Mouse (Mus musculus): ENCODE data around the gene Arf3. TPM values are rescaled to one million over a fixed set of nuclear protein-coding genes. Genes with fewer than 3 reads are reported as not detected.
"Not testable (repeated sequence)": the region's sequence is repeated elsewhere in the genome, so short reads cannot be mapped to it uniquely, and the experiment has no call there.

The Arf3 gene
- 32.3 and 33.2 TPM in 2 replicates for polyA plus RNA-seq (2014; fragmentation: Nextera tagmentation; extraction: Ambion mirVana)

DNA sequence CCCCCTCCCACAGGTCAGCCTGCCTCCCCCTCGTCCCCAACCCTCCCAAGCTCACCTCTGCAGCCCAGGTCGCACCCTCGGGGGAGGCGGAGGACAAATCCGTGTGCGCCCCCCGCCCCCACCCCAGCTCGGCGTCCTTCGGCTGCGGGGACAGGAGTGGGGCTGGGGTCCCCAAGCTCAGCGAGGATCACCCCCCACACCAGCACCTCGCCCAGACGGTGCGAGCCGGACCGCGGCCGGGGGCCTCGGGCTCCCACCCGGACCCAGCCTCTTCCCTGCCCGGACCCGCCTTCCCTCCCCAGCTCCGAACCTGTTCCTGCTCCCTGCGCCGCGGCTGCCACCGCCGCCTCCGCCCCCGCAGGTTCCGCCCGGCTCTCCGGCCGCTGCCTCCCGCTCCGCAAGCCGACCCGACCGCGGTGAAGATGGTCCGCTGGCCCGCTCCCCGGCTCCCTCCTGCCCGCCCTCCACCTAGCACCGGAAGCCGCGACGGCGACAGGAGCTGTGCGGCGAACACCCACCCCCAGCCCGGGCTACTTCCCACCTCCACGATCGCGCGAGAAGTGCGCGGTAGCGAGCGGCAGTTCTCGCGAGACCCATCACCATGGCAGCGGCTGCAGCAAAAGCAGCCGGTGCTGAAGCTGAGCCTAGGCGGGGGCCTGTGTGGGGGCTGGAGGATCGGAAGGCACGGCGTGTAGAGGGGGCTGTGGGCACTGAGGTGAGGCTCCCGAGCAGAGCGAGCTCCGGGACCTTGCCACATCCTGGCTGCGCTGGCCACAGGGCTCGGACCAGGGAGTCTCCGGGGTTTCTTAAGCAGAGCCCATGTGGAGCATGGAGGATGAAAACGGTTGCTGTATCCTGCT is at the start of gene Arf3:
Arf3 (minus strand) TSS at position 545 of the 860 bp plus-strand sequence.
- no peaks in the 10 kb centered on the region for H3K36me3 ChIP-seq (ENCODE audit: control insufficient read depth, insufficient read depth, low read length)
- peak within 1 kb of the TSS; percentile 75 for H3K4me2 ChIP-seq (replicated peaks; ENCODE audit: low read depth, low read length)
- under 1% methylated on average over 61 of the region's 76 CpGs for WGBS
- H3K9ac ChIP-seq (ENCODE audit: low read depth, low read length), result peak within 1 kb of the TSS; percentile 95
- no peaks in the 10 kb centered on the region for H3K4me1 ChIP-seq (replicated peaks; ENCODE audit: control insufficient read depth, insufficient read depth, low read length)
- H3K9me3 ChIP-seq (ENCODE audit: control insufficient read depth, low read length), result no peaks in the 10 kb centered on the region
- DNase-seq (ENCODE audit: low spot score) (peak; percentile 97), ATAC-seq (ENCODE audit: low FRiP score) (peak; percentile 95)
- H3K27me3 ChIP-seq (ENCODE audit: control insufficient read depth, insufficient read depth, low read length), result peaks cover 9% of the 10 kb centered on the region
- H3K27ac ChIP-seq (ENCODE audit: low read depth, low read length), result peak within 1 kb of the TSS; percentile 88
- H3K4me3 ChIP-seq (ENCODE audit: low read depth, low read length), result peak within 1 kb of the TSS; percentile 97

- not testable (repeated sequence) for DNase-seq (ENCODE audit: low spot score); H3K4me2 ChIP-seq (replicated peaks; ENCODE audit: low read depth, low read length); H3K27ac ChIP-seq (ENCODE audit: low read depth, low read length); H3K4me3 ChIP-seq (ENCODE audit: low read depth, low read length); ATAC-seq (ENCODE audit: low FRiP score); H3K9ac ChIP-seq (ENCODE audit: low read depth, low read length); H3K36me3 ChIP-seq (ENCODE audit: control insufficient read depth, insufficient read depth, low read length); H3K9me3 ChIP-seq (ENCODE audit: control insufficient read depth, low read length)
- Histone ChIP-seq H3K27me3 (ENCODE audit: control insufficient read depth, insufficient read depth, low read length) (peaks cover 50% of the 10 kb centered on the region), H3K4me1 (replicated peaks; ENCODE audit: control insufficient read depth, insufficient read depth, low read length) (peaks cover 19% of the 10 kb centered on the region)
- WGBS, result 66% methylated on average over 6 of the region's 6 CpGs
Measured at GRCm38 (mm10) chr15:98810212-98810611, 47.2 kb upstream of the Arf3 start.

- H3K4me2 ChIP-seq (replicated peaks; ENCODE audit: low read depth, low read length), result peak within 1 kb of the TSS; percentile 54; the same call in 1 of the 2 replicates
- no peaks in the 10 kb centered on the region for H3K9me3 ChIP-seq (ENCODE audit: control insufficient read depth, low read length)
- no peak within 1 kb of the TSS for H3K27ac ChIP-seq (ENCODE audit: low read depth, low read length)
- H3K27me3 ChIP-seq (ENCODE audit: control insufficient read depth, insufficient read depth, low read length), result peaks cover 59% of the 10 kb centered on the region
- ATAC-seq (ENCODE audit: low FRiP score), result no peak
- 31% methylated on average over 3 of the region's 3 CpGs for WGBS
- no peaks in the 10 kb centered on the region for H3K36me3 ChIP-seq (ENCODE audit: control insufficient read depth, insufficient read depth, low read length)
- DNase-seq (ENCODE audit: low spot score), result no peak
- peak within 1 kb of the TSS; percentile 24; the same call in 1 of the 2 replicates for H3K4me3 ChIP-seq (ENCODE audit: low read depth, low read length)
- no peak within 1 kb of the TSS for H3K9ac ChIP-seq (ENCODE audit: low read depth, low read length)
- peaks cover 19% of the 10 kb centered on the region for H3K4me1 ChIP-seq (replicated peaks; ENCODE audit: control insufficient read depth, insufficient read depth, low read length)
Measured at GRCm38 (mm10) chr15:98809390-98809789, 46.4 kb upstream of the Arf3 start, which contains the start of gene Ddn. Gene Ddn (minus strand): TSS chr15:98809490.

DNA sequence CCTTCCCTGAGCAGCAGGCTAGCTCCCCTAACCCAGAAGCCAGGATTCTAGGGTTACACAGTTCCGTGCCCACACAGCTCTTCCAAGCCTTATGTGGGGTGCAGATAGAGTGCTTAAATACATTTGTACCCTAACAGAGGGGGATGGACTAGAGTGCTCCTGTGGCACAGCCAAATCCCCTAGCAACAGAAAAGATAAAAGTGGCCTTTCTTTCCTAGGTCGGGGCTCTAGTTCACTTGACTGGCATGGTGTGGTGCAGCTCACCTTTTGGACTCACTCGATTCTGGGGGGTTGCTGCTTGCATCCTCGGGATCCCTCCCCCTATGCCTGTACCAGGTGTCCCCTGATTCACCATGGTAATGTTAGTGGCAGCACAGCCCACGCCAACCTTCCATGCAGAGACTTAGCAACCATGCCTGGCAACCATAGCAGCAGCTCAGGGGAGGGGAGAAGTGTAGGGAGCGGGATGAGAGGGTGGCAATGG is 45.7 kb upstream of the Arf3 start:
- H3K27ac ChIP-seq (ENCODE audit: low read depth, low read length), result no peak overlapping the region
- H3K9ac ChIP-seq (ENCODE audit: low read depth, low read length), result no peak overlapping the region
- peak; percentile 37 for DNase-seq (ENCODE audit: low spot score)
- peaks cover 19% of the 10 kb centered on the region for H3K4me1 ChIP-seq (replicated peaks; ENCODE audit: control insufficient read depth, insufficient read depth, low read length)
- 0 out of 2 replicates have a peak overlapping the region, but pooled peaks have one; percentile 54 for H3K4me2 ChIP-seq (replicated peaks; ENCODE audit: low read depth, low read length)
- H3K36me3 ChIP-seq (ENCODE audit: control insufficient read depth, insufficient read depth, low read length), result no peaks in the 10 kb centered on the region
- ATAC-seq (ENCODE audit: low FRiP score), result no peak
- 5% methylated on average over 6 of the region's 6 CpGs for WGBS
- H3K9me3 ChIP-seq (ENCODE audit: control insufficient read depth, low read length), result no peaks in the 10 kb centered on the region
- H3K27me3 ChIP-seq (ENCODE audit: control insufficient read depth, insufficient read depth, low read length), result peaks cover 66% of the 10 kb centered on the region
- H3K4me3 ChIP-seq (ENCODE audit: low read depth, low read length), result no peak overlapping the region

GRCm38 (mm10) chr15:98807895-98808650 is 45.1 kb upstream of the Arf3 start:
- H3K4me2 ChIP-seq (replicated peaks; ENCODE audit: low read depth, low read length), result peak overlapping the region; percentile 54
- H3K9ac ChIP-seq (ENCODE audit: low read depth, low read length), result 0 out of 2 replicates have a peak overlapping the region, but pooled peaks have one; percentile 23
- H3K9me3 ChIP-seq (ENCODE audit: control insufficient read depth, low read length), result no peaks in the 10 kb centered on the region
- peak overlapping the region; percentile 24 for H3K4me3 ChIP-seq (ENCODE audit: low read depth, low read length)
- peaks cover 19% of the 10 kb centered on the region for H3K4me1 ChIP-seq (replicated peaks; ENCODE audit: control insufficient read depth, insufficient read depth, low read length)
- no peak overlapping the region for H3K27ac ChIP-seq (ENCODE audit: low read depth, low read length)
- under 1% methylated on average over 30 of the region's 34 CpGs for WGBS
- peaks cover 72% of the 10 kb centered on the region for H3K27me3 ChIP-seq (ENCODE audit: control insufficient read depth, insufficient read depth, low read length)
- DNase-seq (ENCODE audit: low spot score), result peak; percentile 47
- no peaks in the 10 kb centered on the region for H3K36me3 ChIP-seq (ENCODE audit: control insufficient read depth, insufficient read depth, low read length)
- ATAC-seq (ENCODE audit: low FRiP score), result no peak

DNA sequence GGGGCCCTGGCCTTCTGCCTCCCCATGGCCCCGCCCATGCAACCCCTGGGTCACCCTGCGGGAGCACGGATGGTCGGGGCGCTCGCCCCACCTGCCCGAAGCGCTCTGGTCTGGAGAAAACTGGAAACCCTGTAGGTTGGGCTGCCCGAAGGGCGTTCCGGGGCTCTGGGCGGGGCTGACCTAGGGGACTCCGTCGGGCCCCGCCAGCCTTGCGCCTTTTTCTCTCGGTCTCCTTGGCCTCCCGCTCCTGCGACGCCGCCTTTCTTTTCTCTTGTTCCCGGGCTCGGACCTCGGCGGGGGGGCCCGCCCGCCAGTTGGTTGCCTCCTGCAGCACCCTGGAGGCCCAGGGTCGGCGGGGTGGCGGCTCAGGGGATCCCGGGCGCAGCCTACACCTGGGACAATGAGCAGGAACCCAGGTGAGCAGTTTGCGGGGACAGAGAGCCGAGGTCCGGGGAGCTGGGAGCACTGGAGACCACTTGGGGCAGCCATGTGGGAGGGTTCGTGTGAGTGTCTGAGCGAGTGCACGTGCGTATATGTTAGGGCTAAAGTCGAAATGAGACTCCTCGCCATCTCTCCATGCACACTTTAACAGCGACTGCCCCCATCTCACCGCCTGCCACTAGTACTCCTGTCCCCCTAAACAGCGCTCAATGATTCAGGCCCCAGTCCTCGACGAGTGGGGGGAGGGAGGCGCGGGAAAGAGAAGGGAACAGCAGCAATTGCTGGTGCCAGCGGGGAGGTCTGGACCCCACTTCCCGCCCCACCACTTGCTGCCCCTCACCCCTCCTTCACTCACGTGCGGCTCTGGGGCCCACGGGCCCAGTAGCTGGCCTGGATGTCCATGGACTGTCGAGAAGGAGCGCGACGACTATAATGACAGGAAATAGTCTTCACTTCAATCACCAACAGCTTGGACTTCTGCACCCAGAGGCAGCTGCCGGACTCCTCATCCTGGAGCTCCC is 44.1 kb upstream of the Arf3 start:
- peaks cover 19% of the 10 kb centered on the region for H3K4me1 ChIP-seq (replicated peaks; ENCODE audit: control insufficient read depth, insufficient read depth, low read length)
- ATAC-seq (ENCODE audit: low FRiP score) (no peak), DNase-seq (ENCODE audit: low spot score) (peak; percentile 56)
- H3K9ac ChIP-seq (ENCODE audit: low read depth, low read length), result no peak overlapping the region
- H3K9me3 ChIP-seq (ENCODE audit: control insufficient read depth, low read length), result no peaks in the 10 kb centered on the region
- no peak overlapping the region for H3K27ac ChIP-seq (ENCODE audit: low read depth, low read length)
- H3K36me3 ChIP-seq (ENCODE audit: control insufficient read depth, insufficient read depth, low read length), result no peaks in the 10 kb centered on the region
- peaks cover 82% of the 10 kb centered on the region for H3K27me3 ChIP-seq (ENCODE audit: control insufficient read depth, insufficient read depth, low read length)
- peak overlapping the region; percentile 24 for H3K4me3 ChIP-seq (ENCODE audit: low read depth, low read length)
- H3K4me2 ChIP-seq (replicated peaks; ENCODE audit: low read depth, low read length), result peak overlapping the region; percentile 54
- WGBS, result 1% methylated on average over 54 of the region's 58 CpGs

DNA sequence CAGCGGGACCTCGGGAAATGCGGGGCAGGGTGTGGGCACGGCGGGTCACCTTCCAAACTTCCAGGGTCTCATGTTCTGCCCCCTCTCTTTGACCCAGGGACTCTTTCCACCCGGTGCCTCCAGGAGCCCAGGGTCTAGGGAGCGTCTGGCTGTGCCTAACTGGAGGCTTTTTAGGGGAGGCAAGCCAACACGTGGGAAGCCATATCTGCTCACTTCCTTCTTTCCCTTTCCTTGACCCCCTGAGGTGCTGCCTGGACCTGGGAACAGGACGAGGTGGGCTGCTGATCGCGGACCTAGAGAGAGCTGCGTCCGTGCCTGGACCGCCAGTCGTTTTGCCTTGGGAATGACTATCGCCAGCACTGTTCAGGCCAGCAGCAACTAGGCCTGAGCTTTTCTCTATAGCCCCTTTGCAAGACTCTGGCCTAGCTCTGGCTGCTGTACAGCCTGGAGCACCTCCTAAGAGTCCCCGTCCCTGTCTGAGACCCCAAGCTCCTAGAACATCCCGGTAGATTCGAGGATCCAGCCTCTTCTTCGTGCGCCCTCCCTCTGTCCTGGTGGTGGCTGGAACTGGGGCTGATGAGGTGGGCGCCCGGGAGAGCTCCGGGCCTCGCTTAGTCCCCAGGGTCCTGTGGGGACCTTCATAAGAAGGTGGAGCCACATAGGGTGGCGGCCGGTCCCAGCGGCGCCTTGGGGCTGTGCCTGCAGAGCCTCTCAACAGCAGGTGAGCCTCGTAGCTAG is 43.2 kb upstream of the Arf3 start:
- H3K9ac ChIP-seq (ENCODE audit: low read depth, low read length), result no peak overlapping the region
- H3K27me3 ChIP-seq (ENCODE audit: control insufficient read depth, insufficient read depth, low read length), result peaks cover 90% of the 10 kb centered on the region
- H3K27ac ChIP-seq (ENCODE audit: low read depth, low read length), result no peak overlapping the region
- ATAC-seq (ENCODE audit: low FRiP score) (peak; percentile 3; the same call in 1 of the 2 replicates), DNase-seq (ENCODE audit: low spot score) (peak; percentile 52)
- peak overlapping the region; percentile 54 for H3K4me2 ChIP-seq (replicated peaks; ENCODE audit: low read depth, low read length)
- H3K36me3 ChIP-seq (ENCODE audit: control insufficient read depth, insufficient read depth, low read length), result no peaks in the 10 kb centered on the region
- H3K4me3 ChIP-seq (ENCODE audit: low read depth, low read length), result peak overlapping the region; percentile 33
- H3K9me3 ChIP-seq (ENCODE audit: control insufficient read depth, low read length), result no peaks in the 10 kb centered on the region
- H3K4me1 ChIP-seq (replicated peaks; ENCODE audit: control insufficient read depth, insufficient read depth, low read length), result peaks cover 19% of the 10 kb centered on the region
- 2% methylated on average over 30 of the region's 30 CpGs for WGBS
